Mouse (Mus musculus) embryonic stem cell, embryonic (primary cell): Measurements from ENCODE around the gene Ap3m1.

Experiments
- CTCF ChIA-PET, 4 experiments: fragments of 300-600 bp in 2 of 4; fragments of 350-600 bp in 2 of 4; sonication (Branson Sonifier 250); formaldehyde crosslinking; loops; one replicate each; lab custom pipeline; 2022; ENCODE audit warnings: inconsistent platforms in 2 of 4; lab: Charles Lee
- POLR2A ChIA-PET, 4 experiments: fragments of 300-600 bp in 2 of 4; fragments of 350-600 bp in 2 of 4; sonication (Branson Sonifier 250); formaldehyde crosslinking; loops; one replicate each; lab custom pipeline; 2022; ENCODE audit warnings: antibody characterized with exemption in 4 of 4, inconsistent platforms in 1 of 4; lab: Charles Lee

Gene Ap3m1

DNA sequence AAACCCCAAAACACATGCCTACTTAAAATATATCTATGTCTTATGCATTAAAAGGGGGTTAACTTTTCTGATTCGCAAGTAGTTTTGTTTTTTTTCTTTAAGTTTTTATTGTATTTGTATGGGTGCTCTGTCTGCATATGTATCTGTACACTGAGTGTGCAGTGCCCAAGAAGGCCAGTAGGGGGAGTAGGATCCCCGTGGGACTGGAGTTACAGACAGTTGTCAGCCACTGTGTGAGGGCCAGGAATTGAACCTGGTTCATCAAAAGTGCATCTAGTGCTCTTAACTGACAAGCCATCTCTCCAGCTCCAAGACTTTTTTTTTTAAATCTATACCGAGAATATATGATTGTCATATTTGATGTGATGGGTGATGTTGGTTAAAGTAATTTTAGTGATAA, 1.6 kb downstream of the Ap3m1 start:
- ChIA-PET CTCF (interaction anchor here in 1 of 4 experiments (0.6 to 1.0 kb wide), 2 partner anchors 247 to 368 kb away, joined by 3 read pairs; no protein-coding TSS in a partner anchor), POLR2A (interaction anchor here (0.6 to 6.9 kb wide), 14 partner anchors 10 to 876 kb away, joined by 3 to 138 read pairs (median 15); partner anchors contain the start of genes Vcl (in 2 of the 4) and Camk2g (in 1 of the 4))

DNA sequence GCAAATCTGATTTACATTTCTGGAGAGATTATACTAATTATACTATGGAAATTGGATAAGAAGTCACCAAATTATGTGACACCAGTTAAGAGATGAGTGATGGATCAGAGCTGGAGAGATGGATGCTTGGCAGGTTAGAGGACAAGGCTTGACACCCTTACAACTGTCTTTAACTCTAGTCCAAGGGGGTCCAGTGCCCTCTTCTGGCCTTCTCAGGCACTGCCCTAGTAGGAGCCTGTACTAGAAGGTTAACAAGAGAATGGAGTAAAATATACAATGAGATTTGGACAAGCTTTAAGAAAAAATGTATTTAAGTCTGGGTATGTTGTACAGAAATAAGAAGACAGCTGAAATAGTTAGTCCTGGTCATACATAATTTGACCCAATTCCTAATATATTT, 3.4 kb downstream of the Ap3m1 start:
- ChIA-PET POLR2A (interaction anchor here in 2 of 4 experiments (0.5 to 2.1 kb wide), 5 partner anchors 9 to 748 kb away, joined by 3 to 8 read pairs (median 3); partner anchors contain the start of gene Vcl (in 1 of the 2)), CTCF (interaction anchor here in 3 of 4 experiments (0.6 to 2.0 kb wide), 7 partner anchors 21 to 693 kb away, joined by 3 to 8 read pairs (median 3); no protein-coding TSS in a partner anchor)

DNA sequence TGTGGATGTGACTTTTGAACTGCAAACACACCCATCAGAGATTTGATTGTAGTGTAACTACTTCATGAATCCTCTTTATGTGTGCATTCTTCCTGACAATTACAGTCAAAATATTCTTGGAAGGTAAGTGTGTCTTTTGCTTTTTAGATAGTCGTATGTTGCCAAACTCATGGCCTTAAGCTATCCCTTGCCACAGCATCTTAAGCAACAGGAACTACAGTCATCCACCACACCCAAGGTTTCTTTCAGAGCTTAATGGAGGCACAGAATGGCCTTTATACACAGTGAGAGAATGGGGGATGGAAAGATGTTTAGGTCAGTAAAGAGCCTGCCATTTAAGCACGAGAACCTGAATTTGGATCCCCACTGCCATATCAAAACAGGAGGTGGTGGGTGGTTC, 4.5 kb downstream of the Ap3m1 start:
- ChIA-PET CTCF (interaction anchor here (0.5 to 2.0 kb wide), 7 partner anchors 19 to 1369 kb away, joined by 3 to 8 read pairs (median 3); no protein-coding TSS in a partner anchor), POLR2A (interaction anchor here in 2 of 4 experiments (1.2 to 2.1 kb wide), 5 partner anchors 27 to 119 kb away, joined by 3 to 8 read pairs (median 3); partner anchors contain the start of gene Vcl (in 2 of the 2))

DNA sequence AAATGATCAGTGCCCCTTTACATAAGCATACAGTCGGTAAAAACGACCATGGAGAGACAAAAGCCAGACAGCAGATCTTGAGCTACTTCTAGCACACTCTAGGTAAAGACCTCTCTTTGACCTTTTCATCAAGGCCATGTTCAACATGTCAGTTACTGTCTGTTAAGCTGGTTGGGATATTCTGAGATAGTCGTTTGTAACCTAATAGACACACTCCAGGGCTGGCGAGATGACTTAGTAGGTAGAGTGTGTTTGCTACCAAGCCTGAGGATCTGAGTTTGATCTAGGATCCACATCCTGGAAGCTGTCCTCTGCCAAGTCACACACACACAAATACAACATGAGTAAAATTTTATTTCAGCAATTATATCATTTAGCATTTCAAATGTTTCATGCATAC, 12.7 kb downstream of the Ap3m1 start:
- ChIA-PET CTCF (interaction anchor here in 3 of 4 experiments (0.6 to 1.4 kb wide), 4 partner anchors 10 to 240 kb away, joined by 3 to 4 read pairs (median 3); no protein-coding TSS in a partner anchor), POLR2A (interaction anchor here in 3 of 4 experiments (0.7 to 3.0 kb wide), 8 partner anchors 10 to 111 kb away, joined by 3 to 30 read pairs (median 6); partner anchors contain the start of genes Adk (in 3 of the 3) and Ap3m1 (in 3 of the 3))

DNA sequence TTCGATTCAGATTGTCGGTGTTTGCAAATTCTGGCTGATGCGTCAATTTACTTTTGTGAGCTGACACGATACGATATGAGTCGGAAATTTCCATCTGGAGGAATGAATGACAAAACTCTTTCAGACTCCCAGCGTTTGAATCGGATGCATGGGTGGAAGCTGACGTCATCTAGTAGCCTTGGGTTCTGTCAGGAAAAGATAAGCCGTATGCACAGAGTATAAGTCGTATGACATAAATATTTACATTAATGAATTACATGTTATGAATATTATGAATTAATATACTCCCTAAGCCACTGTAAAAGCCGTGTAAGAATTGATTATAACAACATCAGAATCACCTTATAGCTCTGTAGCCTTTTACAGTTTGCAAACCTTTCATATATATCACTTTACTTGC, 13.2 kb downstream of the Ap3m1 start:
- ChIA-PET CTCF (interaction anchor here in 2 of 4 experiments (1.0 to 1.3 kb wide), 2 partner anchors 10 to 240 kb away, joined by 3 to 4 read pairs; no protein-coding TSS in a partner anchor), POLR2A (interaction anchor here in 3 of 4 experiments (0.7 to 3.0 kb wide), 9 partner anchors 11 to 398 kb away, joined by 3 to 30 read pairs (median 4); partner anchors contain the start of genes Adk (in 3 of the 3), Ap3m1 (in 3 of the 3) and Usp54 (in 1 of the 3))

DNA sequence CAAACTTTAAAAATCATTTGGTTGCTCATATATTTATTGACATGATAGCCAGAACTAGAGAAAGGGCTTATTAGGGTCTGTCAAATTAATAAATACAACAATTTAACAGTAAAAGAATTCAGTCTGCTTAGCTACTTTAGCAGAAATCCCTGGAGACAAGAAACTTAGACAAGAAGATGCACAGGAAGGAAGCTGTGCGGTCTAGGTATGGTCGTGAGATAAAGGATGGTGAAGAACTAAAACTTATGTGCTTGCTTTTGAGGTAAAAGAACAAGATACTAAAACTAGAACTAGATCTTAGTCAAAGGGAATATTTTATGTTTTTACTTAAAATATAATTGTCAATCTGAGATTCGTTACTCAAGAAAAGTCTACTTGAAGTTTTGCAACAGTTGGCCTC, 17.5 kb downstream of the Ap3m1 start:
- ChIA-PET POLR2A (interaction anchor here in 2 of 4 experiments (0.7 to 2.7 kb wide), 4 partner anchors 16 to 41 kb away, joined by 3 to 11 read pairs (median 5); partner anchors contain the start of genes Adk (in 2 of the 2) and Ap3m1 (in 2 of the 2)), CTCF (no interaction called here)

DNA sequence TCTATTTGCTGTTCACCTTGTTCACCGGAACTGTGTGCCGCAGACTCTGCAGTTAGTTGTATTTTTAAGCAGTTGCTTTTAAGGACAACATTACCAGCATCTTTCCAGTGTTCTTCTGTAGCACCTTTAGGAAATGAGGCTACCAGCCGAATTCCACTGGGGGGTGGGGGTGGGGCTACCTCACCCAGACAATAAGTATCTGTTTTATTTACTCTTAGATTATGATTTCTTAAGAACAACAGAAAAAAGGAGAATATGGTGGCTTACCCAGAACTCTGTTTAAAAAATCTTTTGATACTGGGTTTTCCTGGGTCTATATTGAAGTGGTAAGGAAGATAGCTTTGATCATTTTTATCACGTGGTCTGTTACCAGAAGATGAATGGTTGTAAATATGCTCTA, 18.0 kb downstream of the Ap3m1 start:
- ChIA-PET POLR2A (interaction anchor here in 2 of 4 experiments (0.7 to 2.7 kb wide), 4 partner anchors 17 to 41 kb away, joined by 3 to 11 read pairs (median 5); partner anchors contain the start of genes Adk (in 2 of the 2) and Ap3m1 (in 2 of the 2)), CTCF (no interaction called here)

DNA sequence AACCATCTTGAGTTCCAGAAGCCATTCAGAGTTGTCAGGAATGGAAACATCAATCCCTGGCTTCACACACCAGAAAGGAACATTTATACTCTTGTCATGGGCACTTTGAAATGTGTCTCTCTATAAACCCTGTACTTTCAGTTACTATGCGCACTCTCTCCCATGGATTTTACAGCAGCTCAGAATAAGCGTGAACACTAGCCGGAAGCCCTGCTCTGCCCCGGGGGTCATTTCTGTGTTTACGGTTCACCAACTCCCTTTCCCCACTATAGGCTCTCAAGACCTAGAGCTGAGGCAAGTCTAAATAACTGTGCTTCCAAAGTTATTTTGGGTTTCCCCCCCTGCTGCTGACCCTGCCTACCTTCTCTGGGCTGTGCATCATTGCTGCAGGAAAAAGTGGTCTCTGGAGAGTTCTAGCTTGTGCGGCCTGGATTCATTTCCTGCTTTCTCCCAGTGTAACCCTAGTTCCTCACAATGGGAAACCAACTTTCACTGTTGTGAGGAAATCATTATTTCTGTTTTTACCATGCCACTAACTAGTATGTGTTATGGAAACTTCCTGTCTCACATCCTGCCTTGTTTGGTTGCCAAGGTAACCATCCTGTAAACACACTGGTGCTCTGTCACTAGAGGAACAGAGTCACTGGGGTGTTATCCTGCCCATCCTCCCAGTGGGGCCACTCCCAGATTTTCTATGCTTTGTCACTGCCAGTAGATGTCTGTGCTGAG, 20.4 kb downstream of the Ap3m1 start:
- ChIA-PET POLR2A (interaction anchor here in 2 of 4 experiments (1.1 to 4.1 kb wide), 3 partner anchors 18 to 20 kb away, joined by 3 to 14 read pairs (median 11); partner anchors contain the start of genes Adk (in 2 of the 2) and Ap3m1 (in 2 of the 2)), CTCF (interaction anchor here in 1 of 4 experiments (1.2 kb wide), 1 partner anchor 233 kb away, joined by 3 read pairs; no protein-coding TSS in a partner anchor)

DNA sequence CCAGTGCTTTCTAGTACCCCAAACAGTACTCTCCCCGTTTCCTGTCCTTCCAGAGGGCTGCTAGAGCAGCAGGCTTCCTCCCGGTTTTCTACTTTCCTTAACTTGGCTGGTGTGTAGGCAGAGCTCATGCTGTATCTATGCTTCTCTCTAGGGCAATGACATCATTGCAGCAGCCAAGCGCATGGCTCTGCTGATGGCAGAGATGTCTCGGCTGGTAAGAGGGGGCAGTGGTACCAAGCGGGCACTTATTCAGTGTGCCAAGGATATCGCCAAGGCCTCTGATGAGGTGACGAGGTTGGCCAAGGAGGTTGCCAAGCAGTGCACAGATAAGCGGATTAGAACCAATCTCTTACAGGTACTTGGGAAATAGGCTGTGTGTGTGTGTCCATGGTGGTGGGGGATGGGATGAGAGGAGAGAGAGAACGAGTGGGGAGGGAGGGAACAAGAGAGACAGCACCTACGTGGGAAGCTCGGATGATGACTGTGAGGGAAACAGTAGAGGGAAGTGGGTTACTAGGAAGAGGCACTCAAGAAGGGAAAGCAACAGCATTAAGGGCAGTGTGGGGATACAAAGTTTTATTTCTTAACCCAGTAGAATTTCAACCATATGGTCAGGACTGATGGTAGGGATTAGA, 23.2 kb downstream of the Ap3m1 start:
- CTCF ChIA-PET = interaction anchor here in 1 of 4 experiments (0.6 kb wide), 1 partner anchor 19 kb away, joined by 3 read pairs; no protein-coding TSS in a partner anchor
- POLR2A ChIA-PET = interaction anchor here in 2 of 4 experiments (0.6 to 4.1 kb wide), 4 partner anchors 10 to 100 kb away, joined by 3 to 14 read pairs (median 8); partner anchors contain the start of genes Adk (in 2 of the 2), Ap3m1 (in 2 of the 2) and Vcl (in 1 of the 2)

DNA sequence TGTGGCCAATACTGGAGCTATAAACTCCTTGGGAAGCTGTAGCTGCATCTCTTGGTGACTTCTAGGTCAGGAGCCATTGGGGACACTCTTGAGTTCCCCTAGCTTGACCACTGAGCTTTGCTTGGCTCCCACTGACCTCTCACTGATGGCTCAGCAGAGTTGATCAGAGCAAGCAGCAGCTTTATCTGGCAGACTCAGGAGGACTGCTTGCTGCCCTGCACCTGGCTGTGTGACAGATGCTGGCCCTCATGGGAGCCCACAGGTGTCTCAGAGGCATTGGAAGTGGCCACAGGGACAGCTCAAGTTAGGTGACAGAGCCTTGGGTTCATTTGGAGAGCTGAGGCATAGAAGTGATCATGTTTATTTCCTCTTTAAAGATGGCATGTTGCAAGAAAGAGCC, 24.8 kb downstream of the Ap3m1 start:
- ChIA-PET CTCF (interaction anchor here in 1 of 4 experiments (0.7 kb wide), 1 partner anchor 9 kb away, joined by 3 read pairs; no protein-coding TSS in a partner anchor), POLR2A (interaction anchor here in 2 of 4 experiments (0.6 to 3.2 kb wide), 8 partner anchors 9 to 551 kb away, joined by 3 to 11 read pairs (median 4); partner anchors contain the start of genes Adk (in 2 of the 2), Ap3m1 (in 2 of the 2) and Vcl (in 1 of the 2))

DNA sequence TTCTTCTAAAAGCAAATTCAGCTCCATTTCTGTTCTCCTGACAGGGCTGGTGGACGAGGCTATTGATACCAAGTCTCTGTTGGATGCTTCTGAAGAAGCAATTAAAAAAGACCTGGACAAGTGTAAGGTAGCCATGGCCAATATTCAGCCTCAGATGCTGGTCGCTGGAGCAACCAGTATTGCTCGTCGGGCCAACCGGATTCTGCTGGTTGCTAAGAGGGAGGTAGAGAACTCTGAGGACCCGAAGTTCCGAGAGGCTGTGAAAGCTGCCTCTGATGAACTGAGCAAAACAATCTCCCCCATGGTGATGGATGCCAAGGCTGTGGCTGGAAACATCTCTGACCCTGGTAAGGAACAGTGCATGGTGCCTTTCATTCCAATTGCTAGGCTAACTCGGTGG, 31.9 kb downstream of the Ap3m1 start:
- POLR2A ChIA-PET = interaction anchor here in 3 of 4 experiments (0.6 to 1.8 kb wide), 5 partner anchors 11 to 506 kb away, joined by 3 to 6 read pairs (median 3); partner anchors contain the start of genes Adk (in 1 of the 3) and Ap3m1 (in 1 of the 3)
- CTCF ChIA-PET = interaction anchor here (0.5 to 1.6 kb wide), 8 partner anchors 27 to 297 kb away, joined by 3 to 4 read pairs (median 3); no protein-coding TSS in a partner anchor

DNA sequence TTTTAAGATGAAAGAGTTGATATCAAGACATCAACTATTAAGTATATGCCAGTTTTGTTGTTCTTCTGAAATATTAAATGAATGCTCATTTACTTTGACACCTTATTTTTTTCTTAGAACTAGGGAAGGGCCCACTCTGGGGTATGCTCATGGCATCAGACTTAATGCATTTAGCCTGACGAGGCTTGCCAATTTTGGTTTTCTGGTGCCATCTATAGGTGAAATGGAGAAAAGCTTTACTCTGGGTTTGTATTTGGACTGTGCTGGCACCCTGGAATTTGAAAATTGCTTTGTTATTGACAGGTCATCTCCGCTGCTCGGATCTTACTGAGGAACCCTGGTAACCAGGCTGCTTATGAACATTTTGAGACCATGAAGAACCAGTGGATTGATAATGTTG, 33.3 kb downstream of the Ap3m1 start:
- CTCF ChIA-PET = interaction anchor here (0.5 to 1.6 kb wide), 17 partner anchors 8 to 642 kb away, joined by 3 to 14 read pairs (median 3); no protein-coding TSS in a partner anchor
- POLR2A ChIA-PET = interaction anchor here in 3 of 4 experiments (0.6 to 1.8 kb wide), 12 partner anchors 8 to 289 kb away, joined by 3 to 9 read pairs (median 3); partner anchors contain the start of genes Adk (in 1 of the 3), Ap3m1 (in 1 of the 3) and Vcl (in 1 of the 3)

DNA sequence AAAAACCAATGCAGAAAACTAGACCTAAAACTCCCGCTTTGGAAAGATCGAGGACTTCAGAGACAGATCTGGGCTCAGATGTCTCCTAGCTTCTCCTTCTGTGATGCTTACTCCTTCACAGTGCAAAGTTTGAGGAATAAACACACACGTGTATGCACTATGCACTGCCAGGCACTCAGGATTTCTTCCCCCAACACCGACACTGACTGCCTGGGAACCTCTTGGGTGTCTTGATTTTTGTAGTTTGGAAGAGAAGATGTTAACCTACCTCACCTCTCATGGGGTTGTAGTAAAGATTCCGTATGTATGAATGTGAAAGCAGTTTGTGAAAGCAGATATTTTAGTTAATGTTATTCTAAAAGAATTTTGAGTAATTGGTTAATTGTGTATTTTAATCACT, 34.4 kb downstream of the Ap3m1 start:
- POLR2A ChIA-PET = no interaction called here
- CTCF ChIA-PET = no interaction called here

DNA sequence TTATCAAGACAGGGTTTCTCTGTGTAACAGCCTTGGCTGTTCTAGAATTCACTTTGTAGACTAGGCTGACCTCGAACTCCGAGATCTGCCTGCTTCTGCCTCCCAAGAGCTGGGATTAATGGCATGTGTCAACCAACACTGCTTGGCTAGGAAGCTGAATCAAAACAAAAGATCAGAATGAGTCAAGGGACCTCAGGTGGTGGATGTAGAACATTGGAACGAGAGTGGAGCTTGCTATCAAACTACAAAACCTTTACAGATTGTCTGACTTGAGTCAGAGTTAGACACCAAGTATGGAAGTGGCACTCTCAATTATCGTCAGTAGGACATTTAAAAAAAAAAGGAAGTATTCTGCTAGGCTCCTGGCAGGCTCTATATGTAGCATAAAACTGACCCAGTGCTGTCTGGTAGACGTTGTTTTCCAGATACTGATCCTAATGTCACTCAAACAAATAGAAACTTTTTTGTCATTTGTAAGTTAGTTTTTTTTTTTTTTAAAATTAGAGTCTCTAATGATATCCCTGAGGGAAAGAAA, 38.4 kb downstream of the Ap3m1 start:
- CTCF ChIA-PET = no interaction called here

DNA sequence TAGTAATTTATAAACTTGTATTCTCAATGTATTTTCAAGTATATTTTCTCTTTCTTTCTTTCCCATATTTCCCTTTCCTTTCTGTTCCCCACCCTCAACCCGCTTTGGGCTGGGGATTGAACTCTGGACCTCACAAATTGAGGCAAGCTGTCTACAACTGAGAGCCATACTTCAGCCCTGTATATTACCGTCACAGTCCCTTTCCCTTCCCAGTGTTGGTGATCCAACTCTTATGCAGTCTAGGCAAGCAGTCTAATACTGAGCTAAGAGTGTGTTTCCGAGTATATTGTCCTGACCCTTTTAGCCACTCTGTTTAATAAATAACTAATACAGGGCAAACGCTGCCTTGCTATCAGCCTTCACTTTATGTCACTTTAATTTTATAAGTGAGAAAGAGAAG, 52.7 kb downstream of the Ap3m1 start:
- POLR2A ChIA-PET = interaction anchor here in 2 of 4 experiments (1.0 to 5.2 kb wide), 5 partner anchors 10 to 196 kb away, joined by 3 to 22 read pairs (median 3); partner anchors contain the start of gene Vcl (in 2 of the 2)
- CTCF ChIA-PET = no interaction called here

More for the DNA sequence above, 38.4 kb downstream of the Ap3m1 start:
- POLR2A ChIA-PET = interaction anchor here in 2 of 4 experiments (0.7 to 1.4 kb wide), 2 partner anchors 85 to 407 kb away, joined by 3 to 4 read pairs; no protein-coding TSS in a partner anchor

DNA sequence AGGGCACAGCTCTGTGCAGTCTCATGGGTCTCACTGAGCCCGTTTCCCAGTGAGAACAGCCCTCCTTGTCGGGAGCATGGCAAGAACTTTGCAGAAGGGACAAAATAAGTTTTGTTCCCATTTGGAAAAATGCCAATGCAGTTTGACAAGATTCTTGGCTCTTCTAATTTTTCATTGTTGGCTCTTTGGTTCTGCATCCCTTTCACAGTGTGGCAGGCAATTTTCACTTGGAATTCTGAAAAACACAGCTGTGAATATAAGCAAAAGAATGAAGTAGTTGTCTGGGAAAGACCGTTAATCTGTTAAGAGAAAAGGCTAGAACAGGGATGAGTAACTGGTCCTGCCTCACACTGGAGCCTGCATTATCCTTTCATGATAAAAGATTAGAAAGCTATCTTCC, 54.8 kb downstream of the Ap3m1 start:
- ChIA-PET CTCF (no interaction called here), POLR2A (interaction anchor here in 1 of 4 experiments (2.6 to 5.2 kb wide), 2 partner anchors 12 to 68 kb away, joined by 8 to 22 read pairs; partner anchors contain the start of gene Vcl)

DNA sequence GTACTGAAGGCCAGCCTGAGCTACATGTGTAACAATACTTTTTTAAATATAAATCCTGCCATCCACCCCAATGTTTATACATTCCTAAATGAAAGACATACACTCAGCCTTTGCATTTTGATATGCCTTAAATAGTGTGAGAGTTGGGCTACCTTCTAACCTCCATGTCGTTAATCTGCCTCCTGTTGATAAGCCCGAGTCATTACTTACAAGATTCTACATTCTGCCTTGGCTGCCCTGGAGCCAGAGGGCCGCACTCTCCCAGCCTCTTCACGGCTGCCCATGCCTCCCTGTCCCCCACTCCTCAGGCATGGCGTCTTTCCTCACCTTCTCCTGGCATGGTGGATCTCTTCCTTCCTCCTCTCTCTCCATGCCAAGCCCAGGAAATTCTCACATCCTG, 55.9 kb downstream of the Ap3m1 start:
- POLR2A ChIA-PET = interaction anchor here in 2 of 4 experiments (1.1 to 1.2 kb wide), 3 partner anchors 55 to 67 kb away, joined by 3 to 6 read pairs (median 4); partner anchors contain the start of gene Vcl (in 1 of the 2)
- CTCF ChIA-PET = interaction anchor here in 1 of 4 experiments (0.6 kb wide), 2 partner anchors 191 to 258 kb away, joined by 3 read pairs; no protein-coding TSS in a partner anchor
